Mouse (Mus musculus) limb, embryonic 12.5 days (tissue): ENCODE data around the gene Kctd4. TPM values are rescaled to one million over a fixed set of nuclear protein-coding genes. Genes with fewer than 3 reads are reported as not detected.

Experiments used
- ATAC-seq: fragments of 200-750 bp; cut with Nextera tagmentation; 2 replicates; pipeline ENCODE4 v1.8.0; 2017; ENCODE audit warnings: low read depth, moderate TSS enrichment; ENCODE audit not compliant: insufficient number of reproducible peaks, insufficient read depth, low FRiP score, low TSS enrichment
- H3K27ac ChIP-seq: fragments of 300-500 bp; sonication (generic); 2 replicates; pipeline ENCODE4 v1.5.1; 2016; ENCODE audit warnings: mild to moderate bottlenecking, moderate library complexity
- H3K27me3 ChIP-seq: fragments of 300-500 bp; sonication (generic); 2 replicates; pipeline ENCODE4 v1.6.1; 2016; ENCODE audit warnings: mild to moderate bottlenecking, moderate library complexity
- H3K36me3 ChIP-seq: fragments of 300-500 bp; sonication (generic); 2 replicates; pipeline ENCODE4 v1.6.1; 2016; ENCODE audit warnings: mild to moderate bottlenecking, moderate library complexity
- H3K4me1 ChIP-seq: fragments of 300-500 bp; sonication (generic); replicated peaks from 2 replicates; pipeline ENCODE4 v1.6.1; 2016
- H3K4me2 ChIP-seq: fragments of 300-500 bp; sonication (generic); 2 replicates; pipeline ENCODE4 v1.6.1; 2016; ENCODE audit warnings: mild to moderate bottlenecking, moderate library complexity
- H3K4me3 ChIP-seq: fragments of 300-500 bp; sonication (generic); replicated peaks from 2 replicates; pipeline ENCODE4 v1.5.1; 2016; ENCODE audit warnings: mild to moderate bottlenecking
- H3K9ac ChIP-seq: fragments of 300-500 bp; sonication (generic); replicated peaks from 2 replicates; pipeline ENCODE4 v1.6.1; 2016; ENCODE audit warnings: mild to moderate bottlenecking, moderate library complexity
- H3K9me3 ChIP-seq: fragments of 300-500 bp; sonication (generic); 2 replicates; pipeline ENCODE4 v1.6.1; 2016; ENCODE audit warnings: mild to moderate bottlenecking, moderate library complexity
- WGBS: fragments of 180-500 bp; shearing (Covaris S2); methylation state at CpG from one replicate; pipeline ENCODE4 v1.1.7; 2016; 5-methylcytosine and 5-hydroxymethylcytosine counted together
- polyA plus RNA-seq: library from polyadenylated mRNA; unstranded; fragments of >200 nt; fragmentation: Nextera tagmentation; extraction: Ambion mirVana; gene quantifications from 2 replicates; pipeline ENCODE4 v1.2.1, GENCODE M21; 2016

Kctd4 gene
- polyA plus RNA-seq, 1 experiment from 2014 or later, result 1.1 TPM

GRCm38 (mm10) chr14:75990936-75991335, 36.1 kb downstream of the Kctd4 start:
- no peak for ATAC-seq
- peaks cover 7% of the 10 kb centered on the region; the same call in 1 of the 2 replicates for H3K36me3 ChIP-seq
- H3K4me1 ChIP-seq, result peaks cover 9% of the 10 kb centered on the region
- no peaks in the 10 kb centered on the region for H3K27me3 ChIP-seq
- no peak overlapping the region for H3K27ac ChIP-seq
- no peaks in the 10 kb centered on the region for H3K9me3 ChIP-seq
- no peak overlapping the region for H3K4me2 ChIP-seq
- no peak overlapping the region for H3K4me3 ChIP-seq
- WGBS, result 92% methylated on average over 6 of the region's 6 CpGs
- no peak overlapping the region for H3K9ac ChIP-seq

- H3K4me1 ChIP-seq, result no peaks in the 10 kb centered on the region; the same call in 1 of the 2 replicates
- H3K9me3 ChIP-seq, result no peaks in the 10 kb centered on the region
- H3K27me3 ChIP-seq, result no peaks in the 10 kb centered on the region
- no peak overlapping the region for H3K4me3 ChIP-seq
- peaks cover 7% of the 10 kb centered on the region; the same call in 1 of the 2 replicates for H3K36me3 ChIP-seq
- no peak for ATAC-seq
- no peak overlapping the region for H3K27ac ChIP-seq
- no peak overlapping the region for H3K4me2 ChIP-seq
- no peak overlapping the region for H3K9ac ChIP-seq
- 95% methylated on average over 4 of the region's 4 CpGs for WGBS
Observed at GRCm38 (mm10) chr14:75992371-75992770, 37.6 kb downstream of the Kctd4 start.

GRCm38 (mm10) chr14:75998082-75998481, 43.3 kb downstream of the Kctd4 start:
- H3K36me3 ChIP-seq, result 0 out of 2 replicates have a peak, but pooled peaks cover 4% of the 10 kb centered on the region
- no peak for ATAC-seq
- no peak overlapping the region for H3K27ac ChIP-seq
- H3K27me3 ChIP-seq, result no peaks in the 10 kb centered on the region
- H3K9me3 ChIP-seq, result no peaks in the 10 kb centered on the region
- no peaks in the 10 kb centered on the region for H3K4me1 ChIP-seq
- no peak overlapping the region for H3K9ac ChIP-seq
- no peak overlapping the region for H3K4me3 ChIP-seq
- WGBS, result 71% methylated on average over 1 of the region's 1 CpGs
- H3K4me2 ChIP-seq, result no peak overlapping the region

- Histone ChIP-seq H3K4me2 (no peak overlapping the region), H3K4me3 (no peak overlapping the region), H3K9me3 (no peaks in the 10 kb centered on the region), H3K4me1 (no peaks in the 10 kb centered on the region), H3K27me3 (no peaks in the 10 kb centered on the region), H3K27ac (no peak overlapping the region), H3K36me3 (peaks cover 9% of the 10 kb centered on the region), H3K9ac (no peak overlapping the region)
- ATAC-seq, result no peak
- WGBS, result 84% methylated on average over 4 of the region's 4 CpGs
Observed at GRCm38 (mm10) chr14:76001781-76002180, 47.0 kb downstream of the Kctd4 start.

GRCm38 (mm10) chr14:76005011-76005410, 50.2 kb downstream of the Kctd4 start:
- WGBS, result 90% methylated on average over 4 of the region's 4 CpGs
- Histone ChIP-seq H3K4me3 (no peak overlapping the region), H3K4me1 (peaks cover 16% of the 10 kb centered on the region), H3K27me3 (no peaks in the 10 kb centered on the region), H3K4me2 (no peak overlapping the region), H3K27ac (no peak overlapping the region), H3K9ac (no peak overlapping the region), H3K36me3 (peaks cover 12% of the 10 kb centered on the region), H3K9me3 (no peaks in the 10 kb centered on the region)
- ATAC-seq, result no peak

GRCm38 (mm10) chr14:76008174-76008573, 53.4 kb downstream of the Kctd4 start:
- WGBS, result 89% methylated on average over 1 of the region's 1 CpGs
- no peak for ATAC-seq
- Histone ChIP-seq H3K4me2 (no peak overlapping the region), H3K36me3 (peaks cover 12% of the 10 kb centered on the region), H3K9ac (no peak overlapping the region), H3K4me3 (no peak overlapping the region), H3K27ac (no peak overlapping the region), H3K4me1 (peaks cover 20% of the 10 kb centered on the region), H3K27me3 (no peaks in the 10 kb centered on the region), H3K9me3 (no peaks in the 10 kb centered on the region)

GRCm38 (mm10) chr14:76009185-76009584, 54.4 kb downstream of the Kctd4 start:
- ATAC-seq, result no peak
- peak overlapping the region; percentile 82 for H3K4me2 ChIP-seq

GRCm38 (mm10) chr14:76010102-76011061, 55.6 kb downstream of the Kctd4 start, which contains the start of gene Gtf2f2:
Gene Gtf2f2 (minus strand): TSS chr14:76010865.
- Histone ChIP-seq H3K27ac (peak within 1 kb of the TSS; percentile 80), H3K4me3 (peak within 1 kb of the TSS; percentile 88), H3K9ac (peak within 1 kb of the TSS; percentile 78), H3K27me3 (no peaks in the 10 kb centered on the region), H3K36me3 (peaks cover 7% of the 10 kb centered on the region), H3K4me2 (peak within 1 kb of the TSS; percentile 82), H3K4me1 (peaks cover 20% of the 10 kb centered on the region), H3K9me3 (no peaks in the 10 kb centered on the region)
- ATAC-seq, result peak; percentile 81
- under 1% methylated on average over 67 of the region's 67 CpGs for WGBS

More at GRCm38 (mm10) chr14:76009185-76009584, 54.4 kb downstream of the Kctd4 start:
- Histone ChIP-seq H3K9ac (no peak overlapping the region; the same call in 1 of the 2 replicates), H3K4me3 (peak overlapping the region; percentile 88), H3K27ac (no peak overlapping the region), H3K27me3 (no peaks in the 10 kb centered on the region), H3K36me3 (peaks cover 12% of the 10 kb centered on the region), H3K9me3 (no peaks in the 10 kb centered on the region), H3K4me1 (peaks cover 20% of the 10 kb centered on the region)
- WGBS, result 72% methylated on average over 5 of the region's 5 CpGs

GRCm38 (mm10) chr14:76011062-76011457, 56.3 kb downstream of the Kctd4 start:
- H3K9ac ChIP-seq, result no peak overlapping the region

GRCm38 (mm10) chr14:76014331-76014730, 59.5 kb downstream of the Kctd4 start:
- H3K9ac ChIP-seq, result no peak overlapping the region
- H3K4me1 ChIP-seq, result peaks cover 11% of the 10 kb centered on the region
- WGBS, result 50% methylated on average over 2 of the region's 2 CpGs
- H3K36me3 ChIP-seq, result no peaks in the 10 kb centered on the region
- ATAC-seq, result no peak
- H3K27me3 ChIP-seq, result no peaks in the 10 kb centered on the region
- H3K27ac ChIP-seq, result no peak overlapping the region
- peaks cover 4% of the 10 kb centered on the region; the same call in 1 of the 2 replicates for H3K9me3 ChIP-seq
- no peak overlapping the region for H3K4me2 ChIP-seq
- H3K4me3 ChIP-seq, result no peak overlapping the region

More at GRCm38 (mm10) chr14:76011062-76011457, 56.3 kb downstream of the Kctd4 start:
- peaks cover 20% of the 10 kb centered on the region for H3K4me1 ChIP-seq
- no peak overlapping the region for H3K27ac ChIP-seq
- no peaks in the 10 kb centered on the region for H3K27me3 ChIP-seq
- peak overlapping the region; percentile 82 for H3K4me2 ChIP-seq
- H3K4me3 ChIP-seq, result peak overlapping the region; percentile 88
- H3K36me3 ChIP-seq, result peaks cover 7% of the 10 kb centered on the region
- no peaks in the 10 kb centered on the region for H3K9me3 ChIP-seq
- peak; percentile 27; the same call in 1 of the 2 replicates for ATAC-seq
- WGBS, result 31% methylated on average over 7 of the region's 7 CpGs
